Mouse (Mus musculus) embryonic facial prominence, embryonic 14.5 days (tissue): Measurements from ENCODE around the gene Rcbtb2. TPM values are rescaled to one million over a fixed set of nuclear protein-coding genes. Genes with fewer than 3 reads are reported as not detected.

Experiments used
- ATAC-seq: fragments of 200-750 bp; cut with Nextera tagmentation; 2 replicates; pipeline ENCODE4 v1.8.0; 2017; ENCODE audit warnings: low read depth, moderate number of reproducible peaks, moderate TSS enrichment
- DNase-seq: peaks from one replicate; pipeline ENCODE4 v3.0.0-alpha.2; 2015; ENCODE audit warnings: low spot score
- H3K27ac ChIP-seq: fragments of 300-500 bp; sonication (generic); replicated peaks from 2 replicates; pipeline ENCODE4 v1.5.1; 2014; ENCODE audit warnings: low read depth, mild to moderate bottlenecking, low read length, moderate library complexity
- H3K27me3 ChIP-seq: fragments of 300-500 bp; sonication (generic); replicated peaks from 2 replicates; pipeline ENCODE4 v1.6.1; 2014; ENCODE audit warnings: low read length; ENCODE audit not compliant: control insufficient read depth, insufficient read depth
- H3K36me3 ChIP-seq: fragments of 300-500 bp; sonication (generic); 2 replicates; pipeline ENCODE4 v1.6.1; 2014; ENCODE audit warnings: low read length, mixed read lengths; ENCODE audit not compliant: control insufficient read depth, insufficient read depth
- H3K4me1 ChIP-seq: fragments of 300-500 bp; sonication (generic); 2 replicates; pipeline ENCODE4 v1.6.1; 2014; ENCODE audit warnings: antibody characterized with exemption, low read length; ENCODE audit not compliant: control insufficient read depth, insufficient read depth
- H3K4me2 ChIP-seq: fragments of 300-500 bp; sonication (generic); 2 replicates; pipeline ENCODE4 v1.6.1; 2014; ENCODE audit warnings: low read depth, mild to moderate bottlenecking, low read length, moderate library complexity, mixed read lengths
- H3K4me3 ChIP-seq: fragments of 300-500 bp; sonication (generic); 2 replicates; pipeline ENCODE4 v1.5.1; 2014; ENCODE audit warnings: low read depth, mild to moderate bottlenecking, low read length
- H3K9ac ChIP-seq: fragments of 300-500 bp; sonication (generic); 2 replicates; pipeline ENCODE4 v1.6.1; 2014; ENCODE audit warnings: low read depth, mild to moderate bottlenecking, low read length, moderate library complexity, mixed read lengths
- H3K9me3 ChIP-seq: fragments of 300-500 bp; sonication (generic); 2 replicates; pipeline ENCODE4 v1.6.1; 2016; ENCODE audit warnings: low read length; ENCODE audit not compliant: control insufficient read depth
- WGBS: fragments of 180-500 bp; shearing (Covaris S2); extraction: QIAGEN DNeasy Blood & Tissue Kit; methylation state at CpG from one replicate; pipeline ENCODE4 v1.1.7; 2014; 5-methylcytosine and 5-hydroxymethylcytosine counted together
- polyA plus RNA-seq: library from polyadenylated mRNA; unstranded; fragments of >200 nt; fragmentation: Nextera tagmentation; extraction: Ambion mirVana; gene quantifications from 2 replicates; pipeline ENCODE4 v1.2.1, GENCODE M21; 2014

Rcbtb2 gene
- polyA plus RNA-seq: 86.4 and 95.1 TPM in 2 replicates

GRCm38 (mm10) chr14:73122923-73123278 lies at the start of gene Rcbtb2:
Gene Rcbtb2, plus strand, starts transcription at chr14:73123037.
- H3K9me3 ChIP-seq: no peaks in the 10 kb centered on the region
- H3K4me2 ChIP-seq: no peak within 1 kb of the TSS
- no peak within 1 kb of the TSS for H3K4me3 ChIP-seq
- no peaks in the 10 kb centered on the region for H3K27me3 ChIP-seq
- DNase-seq: no peak
- no peak within 1 kb of the TSS for H3K9ac ChIP-seq
- no peaks in the 10 kb centered on the region for H3K36me3 ChIP-seq
- H3K27ac ChIP-seq: 0 out of 2 replicates have a peak within 1 kb of the TSS, but pooled peaks have one; percentile 15
- no peak for ATAC-seq
- H3K4me1 ChIP-seq: peaks cover 5% of the 10 kb centered on the region; the same call in 1 of the 2 replicates
- WGBS: 35% methylated on average over 4 of the region's 4 CpGs

GRCm38 (mm10) chr14:73083563-73083962 lies 39.3 kb upstream of the Rcbtb2 start:
- Histone ChIP-seq H3K4me2 (no peak overlapping the region), H3K4me3 (no peak overlapping the region), H3K27ac (no peak overlapping the region), H3K9me3 (no peaks in the 10 kb centered on the region), H3K9ac (no peak overlapping the region), H3K36me3 (no peaks in the 10 kb centered on the region), H3K27me3 (no peaks in the 10 kb centered on the region), H3K4me1 (no peaks in the 10 kb centered on the region)
- ATAC-seq (no peak), DNase-seq (no peak)
- WGBS: 86% methylated on average over 2 of the region's 2 CpGs

- H3K9me3 ChIP-seq: no peaks in the 10 kb centered on the region
- H3K4me2 ChIP-seq: no peak overlapping the region
- no peak overlapping the region for H3K9ac ChIP-seq
- no peak for ATAC-seq
- H3K36me3 ChIP-seq: no peaks in the 10 kb centered on the region
- H3K4me1 ChIP-seq: no peaks in the 10 kb centered on the region
- DNase-seq: no peak
- H3K27me3 ChIP-seq: no peaks in the 10 kb centered on the region
- WGBS: 64% methylated on average over 3 of the region's 3 CpGs
- H3K4me3 ChIP-seq: no peak overlapping the region
- H3K27ac ChIP-seq: no peak overlapping the region
These were observed 36.4 kb upstream of the Rcbtb2 start for GRCm38 (mm10) chr14:73086425-73086824.

GRCm38 (mm10) chr14:73087247-73087646 lies 35.6 kb upstream of the Rcbtb2 start:
- Histone ChIP-seq H3K4me1 (no peaks in the 10 kb centered on the region), H3K36me3 (no peaks in the 10 kb centered on the region), H3K9ac (no peak overlapping the region), H3K9me3 (no peaks in the 10 kb centered on the region), H3K27ac (no peak overlapping the region), H3K4me3 (no peak overlapping the region), H3K27me3 (no peaks in the 10 kb centered on the region), H3K4me2 (no peak overlapping the region)
- DNase-seq: no peak
- WGBS: 96% methylated on average over 5 of the region's 5 CpGs
- ATAC-seq: no peak

- DNase-seq: no peak
- no peaks in the 10 kb centered on the region for H3K9me3 ChIP-seq
- no peak overlapping the region for H3K9ac ChIP-seq
- ATAC-seq: no peak
- no peak overlapping the region for H3K4me3 ChIP-seq
- no peaks in the 10 kb centered on the region for H3K27me3 ChIP-seq
- WGBS: 77% methylated on average over 5 of the region's 5 CpGs
- H3K36me3 ChIP-seq: no peaks in the 10 kb centered on the region
- no peak overlapping the region for H3K4me2 ChIP-seq
- no peak overlapping the region for H3K27ac ChIP-seq
- H3K4me1 ChIP-seq: no peaks in the 10 kb centered on the region
These were observed 35.1 kb upstream of the Rcbtb2 start for GRCm38 (mm10) chr14:73087746-73088145.

- no peaks in the 10 kb centered on the region for H3K4me1 ChIP-seq
- no peak for ATAC-seq
These were observed 34.6 kb upstream of the Rcbtb2 start for GRCm38 (mm10) chr14:73088224-73088623.

GRCm38 (mm10) chr14:73092871-73093270 lies 30.0 kb upstream of the Rcbtb2 start:
- Histone ChIP-seq H3K4me3 (no peak overlapping the region), H3K9me3 (no peaks in the 10 kb centered on the region), H3K4me1 (no peaks in the 10 kb centered on the region), H3K4me2 (no peak overlapping the region), H3K9ac (no peak overlapping the region), H3K36me3 (no peaks in the 10 kb centered on the region), H3K27ac (no peak overlapping the region), H3K27me3 (peaks cover 2% of the 10 kb centered on the region; the same call in 1 of the 2 replicates)
- 89% methylated on average over 3 of the region's 3 CpGs for WGBS
- DNase-seq: no peak
- ATAC-seq: no peak

More at GRCm38 (mm10) chr14:73088224-73088623, 34.6 kb upstream of the Rcbtb2 start:
- DNase-seq: no peak
- Histone ChIP-seq H3K36me3 (no peaks in the 10 kb centered on the region), H3K9ac (no peak overlapping the region), H3K9me3 (no peaks in the 10 kb centered on the region), H3K4me2 (no peak overlapping the region), H3K27ac (no peak overlapping the region), H3K27me3 (no peaks in the 10 kb centered on the region), H3K4me3 (no peak overlapping the region)
- WGBS: 84% methylated on average over 1 of the region's 1 CpGs

GRCm38 (mm10) chr14:73094802-73095550 lies 27.9 kb upstream of the Rcbtb2 start:
- H3K9me3 ChIP-seq: no peaks in the 10 kb centered on the region
- H3K9ac ChIP-seq: no peak overlapping the region
- DNase-seq (peak; percentile 43), ATAC-seq (peak; percentile 71; the same call in 1 of the 2 replicates)
- H3K4me2 ChIP-seq: no peak overlapping the region
- no peak overlapping the region for H3K4me3 ChIP-seq
- H3K4me1 ChIP-seq: no peaks in the 10 kb centered on the region
- H3K36me3 ChIP-seq: no peaks in the 10 kb centered on the region
- WGBS: 50% methylated on average over 13 of the region's 13 CpGs
- peaks cover 5% of the 10 kb centered on the region; the same call in 1 of the 2 replicates for H3K27me3 ChIP-seq
- no peak overlapping the region for H3K27ac ChIP-seq
